Mouse (Mus musculus) heart, postnatal 14 days (tissue): Measurements from ENCODE around the gene Gstt4. TPM values are rescaled to one million over a fixed set of nuclear protein-coding genes. Genes with fewer than 3 reads are reported as not detected.

Source experiments
- DNase-seq, 2 experiments: peaks; one replicate each; pipeline ENCODE4 v3.0.0; 2021 to 2022
- intact Hi-C: fragments of 180-260 bp; cut with DNase I; formaldehyde crosslinking; loops from one replicate; pipeline ENCODE4 v1.15.1; 2025
- total RNA-seq, 2 experiments: library from RNA; stranded (reverse); gene quantifications; 2 replicates each; pipeline ENCODE4 v1.2.3; 2021

The Gstt4 gene
- total RNA-seq, 2 experiments from 2014 or later = not detected

DNA sequence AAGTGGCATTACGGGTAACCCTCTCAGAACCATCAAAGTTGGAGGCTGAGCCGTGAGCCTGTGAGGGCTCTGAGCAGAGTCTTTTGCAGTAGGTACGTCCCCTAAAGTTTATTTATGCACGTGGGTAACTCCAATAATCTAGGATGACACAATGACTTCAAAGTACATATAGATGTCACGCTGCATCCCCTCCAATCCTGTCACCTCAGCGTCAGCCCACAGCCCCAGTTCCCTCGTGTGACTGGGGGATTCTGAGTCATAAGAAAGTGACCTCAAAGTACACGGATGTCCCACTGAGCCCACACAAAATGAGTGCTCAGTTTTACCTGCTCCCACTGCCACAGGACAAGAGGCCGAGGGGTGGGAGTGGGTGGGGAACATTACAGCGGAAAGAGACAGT lies 16.7 kb upstream of the Gstt4 start:
- intact Hi-C loops = loop anchor here (5.0 kb wide), 1 partner anchor 252 kb away; the partner anchor contains the start of gene Ggt5
- DNase-seq = no peak

DNA sequence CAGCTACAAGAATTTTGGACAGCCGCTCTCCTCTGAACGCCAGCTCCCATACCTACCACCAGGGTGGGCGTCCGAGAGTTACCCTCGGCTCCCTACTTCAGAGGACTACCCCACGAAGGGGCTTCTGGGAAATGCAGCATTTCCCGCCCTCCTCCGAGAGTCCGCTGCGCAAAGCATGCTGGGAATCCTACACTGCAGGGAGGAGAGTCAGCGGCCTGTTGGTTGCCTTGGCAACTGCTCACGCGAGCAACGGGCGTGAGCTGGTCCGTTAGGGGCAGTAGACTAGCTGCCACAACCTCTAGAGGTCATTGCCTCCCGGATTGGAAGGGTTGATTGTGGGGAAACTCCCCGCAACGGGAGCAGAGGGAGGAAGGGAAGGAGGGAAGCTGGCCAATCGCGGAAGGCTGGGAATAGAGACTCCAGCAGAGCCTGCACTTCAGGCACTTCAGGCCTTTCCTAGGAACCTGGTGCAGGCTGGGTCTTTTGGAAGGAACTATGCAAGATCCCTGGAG lies 15.0 kb upstream of the Gstt4 start, which contains the start of gene Gstt2:
Gene Gstt2 (minus strand): TSS at position 177 of the 512 bp plus-strand sequence.
- intact Hi-C loops = loop anchor here (5.0 kb wide), 1 partner anchor 250 kb away; the partner anchor contains the start of gene Ggt5
- DNase-seq = peak; percentile 91 to 95

GRCm38 (mm10) chr10:75835761-75836531 lies 13.6 kb upstream of the Gstt4 start:
- intact Hi-C loops = loop anchor here (5.0 kb wide), 1 partner anchor 249 kb away; the partner anchor contains the start of gene Ggt5
- no peak for DNase-seq

GRCm38 (mm10) chr10:75835307-75835706 lies 13.0 kb upstream of the Gstt4 start:
- intact Hi-C loops = loop anchor here (5.0 kb wide), 1 partner anchor 248 kb away; the partner anchor contains the start of gene Ggt5
- DNase-seq = peak; percentile 40 to 59

GRCm38 (mm10) chr10:75834721-75835120 lies 12.4 kb upstream of the Gstt4 start:
- intact Hi-C loops = loop anchor here (5.0 kb wide), 3 partner anchors 62 to 247 kb away; partner anchors contain the start of genes Ddt and Ggt5
- DNase-seq = no peak

DNA sequence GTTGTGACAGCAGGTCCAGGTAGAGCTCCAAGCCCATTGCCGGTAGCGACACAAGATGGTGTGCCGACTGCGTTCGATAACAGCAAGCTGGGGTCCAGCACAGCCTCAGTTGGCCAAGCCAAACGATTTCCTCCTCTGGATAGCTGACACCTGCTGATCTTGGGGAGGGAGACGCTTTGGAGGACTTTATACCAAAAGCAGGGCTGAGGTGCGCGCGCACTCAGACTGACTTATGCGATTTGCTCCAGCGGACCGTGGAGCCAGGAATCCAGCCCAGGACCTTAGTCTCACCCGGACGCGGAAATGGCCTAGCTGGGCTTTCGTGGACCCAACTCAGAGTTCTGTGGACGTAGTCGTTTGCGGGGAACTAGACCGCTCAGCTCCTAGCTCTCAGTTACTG lies 11.9 kb upstream of the Gstt4 start:
- peak; percentile 73 to 83 for DNase-seq
- intact Hi-C loops = loop anchor here (5.0 kb wide), 2 partner anchors 62 to 92 kb away; partner anchors contain the start of gene Ddt

DNA sequence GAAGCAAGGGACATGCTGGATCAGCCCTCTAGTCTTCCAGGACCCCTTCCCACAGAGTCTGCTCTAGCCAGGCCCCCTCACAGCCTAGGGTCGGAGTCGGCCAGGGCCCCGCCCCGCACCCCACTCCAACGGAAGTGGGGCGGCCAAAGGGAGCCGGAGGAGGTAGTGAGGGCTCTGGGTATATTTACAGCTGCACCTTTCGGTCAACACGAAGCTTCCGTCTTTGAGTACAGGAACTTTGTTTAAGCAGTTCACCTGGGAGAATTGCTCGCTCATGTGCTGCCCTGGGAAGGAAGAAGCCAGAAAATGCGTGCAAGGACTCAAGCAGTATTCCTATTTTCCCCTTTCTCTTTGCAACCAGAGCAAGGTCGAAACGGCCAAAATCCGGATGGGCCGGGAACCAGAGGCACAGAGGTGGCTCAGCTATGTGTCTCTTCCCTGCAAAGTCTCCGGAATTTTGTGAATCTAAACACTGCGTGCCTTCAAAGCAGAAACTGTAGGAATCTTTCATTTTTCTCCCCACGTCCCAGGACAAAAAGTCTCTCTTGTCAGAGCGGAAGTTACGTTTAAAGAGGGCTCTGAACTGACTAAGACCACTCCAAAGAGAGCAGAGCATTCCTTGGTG lies 11.2 kb upstream of the Gstt4 start:
- intact Hi-C loops = loop anchor here (5.0 kb wide), 2 partner anchors 61 to 91 kb away; partner anchors contain the start of gene Ddt
- DNase-seq = peak; percentile 34 to 42

- peak; percentile 58 to 74 for DNase-seq
- intact Hi-C loops = loop anchor here (5.0 kb wide), 2 partner anchors 60 to 90 kb away; partner anchors contain the start of gene Ddt
Observed at GRCm38 (mm10) chr10:75832272-75832895, 10.0 kb upstream of the Gstt4 start.

DNA sequence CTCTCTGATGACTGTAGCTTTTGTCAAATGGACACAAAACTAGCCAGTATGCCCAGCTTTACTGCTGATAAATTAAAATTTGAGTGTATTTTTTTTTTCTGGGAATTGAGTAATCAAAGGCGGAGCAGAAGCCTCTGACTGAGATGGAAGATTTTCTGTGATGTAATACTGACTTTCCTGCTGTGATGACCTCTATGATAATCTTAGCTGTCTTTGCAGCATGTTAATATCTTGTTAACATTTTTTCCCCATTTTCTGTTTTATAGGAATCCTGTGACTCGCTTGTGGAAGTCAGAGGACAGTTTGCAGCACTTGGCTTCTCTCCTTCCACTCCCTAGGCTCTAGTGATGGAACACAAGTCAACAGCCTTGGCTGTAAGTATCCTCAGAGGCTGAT lies 7.9 kb upstream of the Gstt4 start:
- intact Hi-C loops = loop anchor here (5.0 kb wide), 2 partner anchors 58 to 88 kb away; partner anchors contain the start of gene Ddt
- DNase-seq = no peak

DNA sequence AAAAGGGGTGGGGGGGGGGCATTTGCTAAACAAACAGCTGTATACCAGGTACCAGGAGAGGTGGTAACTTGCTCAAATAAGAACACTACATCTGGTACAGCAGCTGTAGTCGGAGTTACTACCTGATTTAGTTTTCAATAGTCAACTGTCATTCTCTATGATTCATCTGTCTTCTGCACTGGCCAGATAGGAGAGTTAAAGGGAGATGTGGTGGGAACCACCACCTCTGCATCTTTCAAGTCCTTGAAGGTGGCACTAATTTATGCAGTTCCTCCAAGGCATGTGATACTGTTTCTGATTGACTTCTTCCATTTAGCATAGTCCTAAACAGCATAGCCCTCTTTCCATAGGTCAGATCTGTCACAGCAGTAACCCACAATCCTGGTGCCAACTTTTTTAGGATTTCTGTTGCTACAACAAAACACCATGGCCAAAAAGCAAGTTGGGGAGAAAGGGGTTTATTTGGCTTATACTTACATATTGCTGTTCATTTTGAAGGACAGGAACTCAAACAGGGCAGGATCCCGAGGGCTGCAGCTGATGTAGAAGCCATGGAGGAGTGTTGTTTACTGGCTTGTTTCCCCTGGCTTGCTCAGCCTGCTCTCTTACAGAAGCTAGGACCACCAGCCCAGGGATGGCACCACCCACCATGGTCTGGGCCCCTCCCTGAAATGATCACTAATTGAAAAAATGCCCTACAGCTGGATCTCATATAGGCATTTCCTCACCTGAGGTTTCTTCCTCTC lies 7.4 kb upstream of the Gstt4 start:
- intact Hi-C loops = loop anchor here (5.0 kb wide), 2 partner anchors 57 to 87 kb away; partner anchors contain the start of gene Ddt
- DNase-seq = no peak

GRCm38 (mm10) chr10:75828500-75828931 lies 6.2 kb upstream of the Gstt4 start:
- intact Hi-C loops = no loop called here
- peak; percentile 55 to 68 for DNase-seq

DNA sequence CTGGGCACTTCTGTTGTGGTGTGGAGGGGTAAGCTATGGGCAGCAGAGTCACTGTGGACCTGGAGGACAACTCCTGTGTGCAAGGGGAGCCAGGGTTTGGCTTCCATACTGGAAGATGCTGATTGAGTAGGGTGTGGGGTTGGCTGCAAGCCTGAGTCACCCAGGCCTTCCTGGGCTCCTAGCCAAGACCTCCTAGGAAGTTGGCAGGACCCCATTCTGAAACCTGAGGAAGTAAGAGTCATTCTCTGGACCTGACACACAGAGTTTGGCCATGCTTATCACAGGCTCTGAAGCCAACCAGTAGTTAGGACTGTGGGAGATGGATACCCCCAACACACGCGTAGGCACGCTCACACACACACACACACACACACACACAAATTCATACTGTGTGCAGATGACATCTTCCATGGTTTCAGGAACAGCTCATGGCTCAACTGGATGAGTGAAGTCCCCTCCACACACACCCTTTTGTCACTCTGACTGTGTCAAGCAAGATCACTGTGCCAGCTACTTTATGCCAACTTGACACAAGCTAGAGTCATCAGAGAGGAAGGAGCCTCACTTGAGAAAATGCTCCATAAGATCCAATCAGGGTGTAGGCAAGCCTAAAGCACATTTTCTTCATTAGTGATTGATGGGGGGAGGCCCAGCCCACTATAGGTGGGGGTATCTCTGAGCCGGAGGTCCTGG lies 5.5 kb upstream of the Gstt4 start:
- intact Hi-C loops = no loop called here
- DNase-seq = peak; percentile 34 to 59

DNA sequence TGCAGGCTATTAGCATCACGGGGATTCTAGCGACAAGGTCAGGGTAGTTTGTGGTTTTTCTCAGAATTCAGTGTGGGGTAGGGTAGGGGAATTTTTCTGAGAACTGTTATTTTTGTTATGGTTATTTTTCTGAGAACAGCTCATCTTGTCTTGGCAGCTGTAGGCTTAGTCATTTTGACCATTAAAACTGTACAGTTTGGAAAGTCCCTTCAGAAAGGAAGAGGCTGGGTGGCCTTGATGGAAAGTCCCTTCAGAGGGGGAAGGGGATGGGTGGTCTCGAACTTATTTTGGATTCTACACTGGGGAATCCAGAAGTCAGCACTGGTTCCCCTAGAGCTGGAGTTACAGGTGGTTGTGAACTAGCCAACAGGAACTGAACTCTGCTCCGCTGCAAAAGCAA lies 2.2 kb upstream of the Gstt4 start:
- intact Hi-C loops = no loop called here
- DNase-seq = no peak

DNA sequence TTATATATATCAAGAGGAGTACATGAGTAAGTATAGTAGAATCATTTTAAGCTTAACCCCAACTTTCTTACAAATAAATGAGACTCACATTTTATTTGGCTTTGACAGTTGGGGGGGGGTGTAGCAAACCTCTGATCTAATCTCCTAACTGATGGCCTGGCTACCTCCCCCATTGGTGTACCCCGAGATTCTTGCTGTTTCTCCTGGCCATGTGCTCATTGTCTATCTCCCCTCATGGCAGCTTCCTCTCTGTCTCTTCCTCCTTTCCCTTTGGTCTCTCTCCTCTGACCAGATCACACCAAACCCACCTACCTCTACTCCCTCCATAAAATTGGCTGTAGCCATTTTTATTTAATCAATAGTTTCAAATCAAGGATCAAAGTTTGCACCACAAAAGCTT lies 1.4 kb upstream of the Gstt4 start:
- no peak for DNase-seq
- intact Hi-C loops = no loop called here

- no peak for DNase-seq
- intact Hi-C loops = no loop called here
Observed at GRCm38 (mm10) chr10:75819882-75820281, 2.5 kb downstream of the Gstt4 start.

- DNase-seq = no peak
Observed at GRCm38 (mm10) chr10:75818641-75819040, 3.7 kb downstream of the Gstt4 start.

DNA sequence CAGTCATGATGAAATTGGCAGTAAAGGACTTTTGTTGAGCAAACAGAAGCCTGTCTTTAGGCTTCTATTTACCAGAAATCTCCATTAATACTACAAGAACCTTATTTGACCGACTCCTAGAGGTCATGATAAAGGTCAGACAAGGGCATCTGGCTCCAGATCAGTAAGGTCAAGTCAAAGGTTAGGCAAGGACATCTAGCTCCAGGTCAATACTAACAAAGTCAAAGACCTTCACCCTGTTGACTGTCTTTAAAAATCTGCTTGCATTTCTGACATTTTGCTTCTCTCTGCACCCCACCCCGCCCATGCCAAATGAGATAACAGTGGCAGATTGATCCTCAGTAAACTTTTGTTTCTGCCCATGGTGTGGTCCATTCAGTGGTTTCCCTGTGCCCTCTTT lies 18.1 kb downstream of the Gstt4 start:
- intact Hi-C loops = no loop called here
- no peak for DNase-seq

More at GRCm38 (mm10) chr10:75818641-75819040, 3.7 kb downstream of the Gstt4 start:
- intact Hi-C loops = no loop called here

DNA sequence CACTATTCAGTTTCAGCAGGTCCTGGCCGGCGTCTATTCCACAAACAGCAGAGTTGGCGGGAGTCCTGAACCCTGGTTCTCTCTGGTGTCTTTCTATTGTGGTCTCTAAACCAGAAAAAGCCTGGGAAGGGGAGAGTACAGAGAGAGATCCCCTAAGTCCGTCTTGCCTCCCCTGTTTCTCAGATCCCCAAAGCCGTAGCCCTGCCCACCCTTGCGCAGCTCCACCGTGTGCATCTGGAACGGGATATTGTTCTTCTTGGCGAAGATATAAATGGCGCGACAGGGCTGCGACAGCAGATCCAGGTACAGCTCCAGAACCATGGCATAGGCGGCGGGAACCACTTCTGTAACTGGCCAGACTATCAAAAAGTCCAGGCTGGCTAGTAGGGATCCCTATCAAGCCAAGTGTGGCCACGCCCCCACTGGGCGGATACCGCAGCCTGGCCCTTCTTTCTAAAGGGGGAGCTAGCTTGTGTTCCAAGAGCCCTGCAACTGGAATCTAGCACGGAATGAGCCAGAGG lies 24.1 kb downstream of the Gstt4 start, which contains the start of gene Gstt1:
Gene Gstt1 (minus strand): TSS at position 409 of the 521 bp plus-strand sequence.
- DNase-seq = peak; percentile 64 to 74
- intact Hi-C loops = no loop called here
